Mouse (Mus musculus): ENCODE data around the gene Ahsa1. TPM values are rescaled to one million over a fixed set of nuclear protein-coding genes. Genes with fewer than 3 reads are reported as not detected.

Gene Ahsa1
- polyA plus RNA-seq, 1 experiment from 2014 or later = 210 TPM

- ATAC-seq (ENCODE audit: low FRiP score) (no peak), DNase-seq (ENCODE audit: low spot score) (no peak)
- Histone ChIP-seq H3K4me2 (replicated peaks; ENCODE audit: low read depth, low read length) (no peak overlapping the region), H3K4me1 (replicated peaks; ENCODE audit: control insufficient read depth, insufficient read depth, low read length) (no peaks in the 10 kb centered on the region), H3K27ac (ENCODE audit: low read depth, low read length) (no peak overlapping the region), H3K9ac (ENCODE audit: low read depth, low read length) (no peak overlapping the region), H3K4me3 (ENCODE audit: low read depth, low read length) (no peak overlapping the region), H3K27me3 (ENCODE audit: control insufficient read depth, insufficient read depth, low read length) (no peaks in the 10 kb centered on the region), H3K9me3 (ENCODE audit: control insufficient read depth, low read length) (no peaks in the 10 kb centered on the region), H3K36me3 (ENCODE audit: control insufficient read depth, insufficient read depth, low read length) (peaks cover 11% of the 10 kb centered on the region)
- WGBS = 88% methylated on average over 6 of the region's 6 CpGs
Measured at GRCm38 (mm10) chr12:87250161-87250560, 16.1 kb upstream of the Ahsa1 start.

- Histone ChIP-seq H3K4me2 (replicated peaks; ENCODE audit: low read depth, low read length) (no peak overlapping the region), H3K27ac (ENCODE audit: low read depth, low read length) (no peak overlapping the region), H3K9me3 (ENCODE audit: control insufficient read depth, low read length) (no peaks in the 10 kb centered on the region), H3K27me3 (ENCODE audit: control insufficient read depth, insufficient read depth, low read length) (no peaks in the 10 kb centered on the region), H3K9ac (ENCODE audit: low read depth, low read length) (no peak overlapping the region), H3K36me3 (ENCODE audit: control insufficient read depth, insufficient read depth, low read length) (peaks cover 20% of the 10 kb centered on the region), H3K4me1 (replicated peaks; ENCODE audit: control insufficient read depth, insufficient read depth, low read length) (no peaks in the 10 kb centered on the region), H3K4me3 (ENCODE audit: low read depth, low read length) (no peak overlapping the region)
- ATAC-seq (ENCODE audit: low FRiP score) (no peak), DNase-seq (ENCODE audit: low spot score) (no peak)
- 92% methylated on average over 6 of the region's 6 CpGs for WGBS
Measured at GRCm38 (mm10) chr12:87253878-87254277, 12.4 kb upstream of the Ahsa1 start.

GRCm38 (mm10) chr12:87256629-87257028 is 9.7 kb upstream of the Ahsa1 start:
- Histone ChIP-seq H3K9me3 (ENCODE audit: control insufficient read depth, low read length) (no peaks in the 10 kb centered on the region), H3K27ac (ENCODE audit: low read depth, low read length) (no peak overlapping the region), H3K36me3 (ENCODE audit: control insufficient read depth, insufficient read depth, low read length) (peaks cover 20% of the 10 kb centered on the region), H3K4me2 (replicated peaks; ENCODE audit: low read depth, low read length) (no peak overlapping the region), H3K9ac (ENCODE audit: low read depth, low read length) (no peak overlapping the region), H3K27me3 (ENCODE audit: control insufficient read depth, insufficient read depth, low read length) (no peaks in the 10 kb centered on the region), H3K4me3 (ENCODE audit: low read depth, low read length) (no peak overlapping the region), H3K4me1 (replicated peaks; ENCODE audit: control insufficient read depth, insufficient read depth, low read length) (no peaks in the 10 kb centered on the region)
- 98% methylated on average over 5 of the region's 5 CpGs for WGBS
- ATAC-seq (ENCODE audit: low FRiP score) (no peak), DNase-seq (ENCODE audit: low spot score) (no peak)

GRCm38 (mm10) chr12:87260562-87260961 is 5.7 kb upstream of the Ahsa1 start:
- no peak for DNase-seq (ENCODE audit: low spot score)
- peaks cover 14% of the 10 kb centered on the region; the same call in 1 of the 2 replicates for H3K36me3 ChIP-seq (ENCODE audit: control insufficient read depth, insufficient read depth, low read length)
- no peaks in the 10 kb centered on the region for H3K4me1 ChIP-seq (replicated peaks; ENCODE audit: control insufficient read depth, insufficient read depth, low read length)
- no peak overlapping the region for H3K4me2 ChIP-seq (replicated peaks; ENCODE audit: low read depth, low read length)
- H3K4me3 ChIP-seq (ENCODE audit: low read depth, low read length) = no peak overlapping the region
- ATAC-seq (ENCODE audit: low FRiP score) = no peak
- no peak overlapping the region for H3K27ac ChIP-seq (ENCODE audit: low read depth, low read length)
- no peaks in the 10 kb centered on the region for H3K27me3 ChIP-seq (ENCODE audit: control insufficient read depth, insufficient read depth, low read length)
- 97% methylated on average over 8 of the region's 8 CpGs for WGBS
- no peak overlapping the region for H3K9ac ChIP-seq (ENCODE audit: low read depth, low read length)
- no peaks in the 10 kb centered on the region for H3K9me3 ChIP-seq (ENCODE audit: control insufficient read depth, low read length)

GRCm38 (mm10) chr12:87265444-87265843 is 835 bp upstream of the Ahsa1 start:
- Histone ChIP-seq H3K4me2 (replicated peaks; ENCODE audit: low read depth, low read length) (peak overlapping the region; percentile 51), H3K9ac (ENCODE audit: low read depth, low read length) (peak overlapping the region; percentile 90), H3K9me3 (ENCODE audit: control insufficient read depth, low read length) (no peaks in the 10 kb centered on the region), H3K27ac (ENCODE audit: low read depth, low read length) (peak overlapping the region; percentile 34; the same call in 1 of the 2 replicates), H3K4me1 (replicated peaks; ENCODE audit: control insufficient read depth, insufficient read depth, low read length) (peaks cover 4% of the 10 kb centered on the region; the same call in 1 of the 2 replicates), H3K27me3 (ENCODE audit: control insufficient read depth, insufficient read depth, low read length) (no peaks in the 10 kb centered on the region), H3K4me3 (ENCODE audit: low read depth, low read length) (peak overlapping the region; percentile 62), H3K36me3 (ENCODE audit: control insufficient read depth, insufficient read depth, low read length) (peaks cover 7% of the 10 kb centered on the region; the same call in 1 of the 2 replicates)
- WGBS = 28% methylated on average over 11 of the region's 11 CpGs
- DNase-seq (ENCODE audit: low spot score) (no peak), ATAC-seq (ENCODE audit: low FRiP score) (no peak)

GRCm38 (mm10) chr12:87266827-87267603 is 736 bp downstream of the Ahsa1 start:
- H3K36me3 ChIP-seq (ENCODE audit: control insufficient read depth, insufficient read depth, low read length) = peaks cover 5% of the 10 kb centered on the region
- ATAC-seq (ENCODE audit: low FRiP score) (peak; percentile 71), DNase-seq (ENCODE audit: low spot score) (peak; percentile 62)
- peaks cover 4% of the 10 kb centered on the region; the same call in 1 of the 2 replicates for H3K4me1 ChIP-seq (replicated peaks; ENCODE audit: control insufficient read depth, insufficient read depth, low read length)
- peak overlapping the region; percentile 68 for H3K27ac ChIP-seq (ENCODE audit: low read depth, low read length)
- peak overlapping the region; percentile 92 for H3K4me2 ChIP-seq (replicated peaks; ENCODE audit: low read depth, low read length)
- under 1% methylated on average over 31 of the region's 31 CpGs for WGBS
- H3K4me3 ChIP-seq (ENCODE audit: low read depth, low read length) = peak overlapping the region; percentile 62
- H3K9ac ChIP-seq (ENCODE audit: low read depth, low read length) = peak overlapping the region; percentile 90
- no peaks in the 10 kb centered on the region for H3K9me3 ChIP-seq (ENCODE audit: control insufficient read depth, low read length)
- H3K27me3 ChIP-seq (ENCODE audit: control insufficient read depth, insufficient read depth, low read length) = no peaks in the 10 kb centered on the region

- 32% methylated on average over 4 of the region's 4 CpGs for WGBS
- DNase-seq (ENCODE audit: low spot score) = peak; percentile 57
- peaks cover 11% of the 10 kb centered on the region; the same call in 1 of the 2 replicates for H3K36me3 ChIP-seq (ENCODE audit: control insufficient read depth, insufficient read depth, low read length)
Measured at GRCm38 (mm10) chr12:87267682-87268081, 1.4 kb downstream of the Ahsa1 start.

GRCm38 (mm10) chr12:87274853-87275831 is 8.9 kb downstream of the Ahsa1 start:
- Histone ChIP-seq H3K36me3 (ENCODE audit: control insufficient read depth, insufficient read depth, low read length) (peaks cover 19% of the 10 kb centered on the region), H3K27ac (ENCODE audit: low read depth, low read length) (no peak overlapping the region), H3K4me2 (replicated peaks; ENCODE audit: low read depth, low read length) (no peak overlapping the region), H3K27me3 (ENCODE audit: control insufficient read depth, insufficient read depth, low read length) (no peaks in the 10 kb centered on the region), H3K4me1 (replicated peaks; ENCODE audit: control insufficient read depth, insufficient read depth, low read length) (no peaks in the 10 kb centered on the region), H3K9me3 (ENCODE audit: control insufficient read depth, low read length) (no peaks in the 10 kb centered on the region), H3K4me3 (ENCODE audit: low read depth, low read length) (no peak overlapping the region), H3K9ac (ENCODE audit: low read depth, low read length) (no peak overlapping the region)
- WGBS = 91% methylated on average over 9 of the region's 9 CpGs
- ATAC-seq (ENCODE audit: low FRiP score) (no peak), DNase-seq (ENCODE audit: low spot score) (no peak)

More at GRCm38 (mm10) chr12:87267682-87268081, 1.4 kb downstream of the Ahsa1 start:
- Histone ChIP-seq H3K27ac (ENCODE audit: low read depth, low read length) (no peak overlapping the region), H3K9me3 (ENCODE audit: control insufficient read depth, low read length) (no peaks in the 10 kb centered on the region), H3K9ac (ENCODE audit: low read depth, low read length) (peak overlapping the region; percentile 90), H3K4me3 (ENCODE audit: low read depth, low read length) (peak overlapping the region; percentile 62), H3K4me2 (replicated peaks; ENCODE audit: low read depth, low read length) (peak overlapping the region; percentile 92), H3K4me1 (replicated peaks; ENCODE audit: control insufficient read depth, insufficient read depth, low read length) (peaks cover 4% of the 10 kb centered on the region; the same call in 1 of the 2 replicates), H3K27me3 (ENCODE audit: control insufficient read depth, insufficient read depth, low read length) (no peaks in the 10 kb centered on the region)
- no peak for ATAC-seq (ENCODE audit: low FRiP score)

All from hindbrain, embryonic 11.5 days (tissue).